Mouse (Mus musculus) layer of hippocampus, postnatal 25 days (tissue): ENCODE results near the gene Gngt2. TPM values are rescaled to one million over a fixed set of nuclear protein-coding genes. Genes with fewer than 3 reads are reported as not detected.
"Not testable (repeated sequence)": the region's sequence is repeated elsewhere in the genome, so short reads cannot be mapped to it uniquely, and the experiment has no call there.

Source experiments
- DNase-seq, 2 experiments: peaks; one replicate each; pipeline ENCODE4 v3.0.0; 2022; ENCODE audit warnings: mixed read lengths in 2 of 2, low spot score in 1 of 2; ENCODE audit errors: extremely low spot score in 1 of 2
- total RNA-seq, 2 experiments: library from RNA; stranded (reverse); gene quantifications; 2 replicates each; pipeline ENCODE4 v1.2.3; 2021

Gene Gngt2
- total RNA-seq, 2 experiments from 2014 or later: 3.3 to 3.8 TPM

- not testable (repeated sequence) for DNase-seq
Observed at GRCm38 (mm10) chr11:95879861-95880260, 42.8 kb downstream of the Gngt2 start.

GRCm38 (mm10) chr11:95890462-95891051 lies 53.5 kb downstream of the Gngt2 start:
- DNase-seq: no peak

Other genes with a start within 250 kb of the Gngt2 start
- 1 to 10 TPM; 1.0 to 1.4 TPM for gene Ngfr, start 249.5 kb upstream of the Gngt2 start, total RNA-seq
- gene Phb, start 170.3 kb upstream of the Gngt2 start, total RNA-seq: 100 to 1,000 TPM in 1 of 2 experiments, 10 to 100 TPM in 1; 94.5 to 106 TPM
- gene Zfp652, start 124.5 kb upstream of the Gngt2 start, total RNA-seq: 10 to 100 TPM; 43.8 to 51.8 TPM
- 1 to 10 TPM in 1 of 2 experiments, under 1 TPM in 1; 0.69 to 2.0 TPM for gene B130006D01Rik, start 113.6 kb upstream of the Gngt2 start, total RNA-seq
- gene Phospho1, start 12.7 kb upstream of the Gngt2 start, total RNA-seq: 10 to 100 TPM; 55.6 to 64.3 TPM
- 1 to 10 TPM; 5.4 to 8.1 TPM for gene Abi3, start 5.3 kb downstream of the Gngt2 start, total RNA-seq
- not detected for gene B4galnt2, start 77.7 kb downstream of the Gngt2 start, total RNA-seq
- under 1 TPM in 1 of 2 experiments, not detected in 1; 0.12 TPM for gene Igf2bp1, start 168.7 kb downstream of the Gngt2 start, total RNA-seq
- gene Gip, start 187.3 kb downstream of the Gngt2 start, total RNA-seq: not detected
- 100 to 1,000 TPM in 1 of 2 experiments, 10 to 100 TPM in 1; 99.8 to 103 TPM for gene Snf8, start 197.7 kb downstream of the Gngt2 start, total RNA-seq
- gene Ube2z, start 228.2 kb downstream of the Gngt2 start, total RNA-seq: 10 to 100 TPM; 51.6 to 58.2 TPM
- 100 to 1,000 TPM; 430 to 475 TPM for gene Atp5g1, start 238.5 kb downstream of the Gngt2 start, total RNA-seq